Mouse (Mus musculus): ENCODE results near the gene Bco2. TPM values are rescaled to one million over a fixed set of nuclear protein-coding genes. Genes with fewer than 3 reads are reported as not detected.

Gene Bco2
- polyA plus RNA-seq, 1 experiment from 2014 or later, result 0.87 TPM

DNA sequence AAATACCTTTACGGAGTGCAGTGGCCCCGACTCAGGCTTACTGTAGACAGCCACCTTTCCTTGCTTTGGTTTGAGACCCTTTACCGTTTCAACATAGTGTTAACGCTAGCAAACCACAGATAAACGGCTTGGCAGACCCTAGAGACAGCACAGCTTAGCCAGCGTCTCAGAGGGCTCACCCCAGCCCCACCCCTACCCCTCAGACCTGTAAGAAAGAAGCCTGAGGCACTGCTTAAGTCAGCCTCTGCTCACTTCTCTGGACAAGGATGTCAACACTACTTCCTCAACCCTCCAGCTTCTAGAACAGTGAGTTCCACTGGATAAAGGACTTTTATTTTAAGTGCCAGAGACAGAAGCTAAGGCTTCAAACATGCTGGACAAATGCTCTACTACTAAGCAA, 58.4 kb downstream of the Bco2 start:
- Histone ChIP-seq H3K4me2 (ENCODE audit: low read depth, low read length) (no peak overlapping the region; the same call in 1 of the 2 replicates), H3K4me3 (ENCODE audit: low read depth, low read length) (no peak overlapping the region), H3K27ac (ENCODE audit: low read length) (no peak overlapping the region), H3K9me3 (replicated peaks; ENCODE audit: control insufficient read depth, low read length) (no peaks in the 10 kb centered on the region), H3K9ac (ENCODE audit: low read depth, low read length) (no peak overlapping the region), H3K4me1 (ENCODE audit: control insufficient read depth, low read depth, low read length) (peaks cover 5% of the 10 kb centered on the region), H3K27me3 (ENCODE audit: control insufficient read depth, insufficient read depth, low read depth, low read length) (no peaks in the 10 kb centered on the region), H3K36me3 (ENCODE audit: control insufficient read depth, insufficient read depth) (no peaks in the 10 kb centered on the region)
- ATAC-seq (ENCODE audit: low read depth), result no peak
- WGBS (ENCODE audit: insufficient replicate concordance), result 11% methylated on average over 6 of the region's 6 CpGs

DNA sequence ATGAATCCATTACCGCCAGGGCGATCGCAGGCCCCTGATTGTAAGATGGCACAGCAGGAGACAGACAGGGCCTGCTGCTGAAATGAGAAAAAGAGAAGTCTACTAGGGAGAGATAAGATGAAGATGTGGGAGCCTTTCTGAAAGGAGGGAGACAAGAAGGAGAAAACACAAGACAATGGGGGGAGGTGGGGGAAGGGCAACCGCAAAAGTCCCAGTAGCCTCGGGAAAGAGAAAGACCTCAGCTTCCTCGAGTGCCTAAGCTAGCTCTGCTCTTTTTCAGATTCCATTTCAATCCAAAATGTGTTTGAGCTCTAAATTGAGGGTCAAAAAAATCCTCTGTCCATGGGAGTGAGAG, 58.9 kb downstream of the Bco2 start:
- no peak for ATAC-seq (ENCODE audit: low read depth)

DNA sequence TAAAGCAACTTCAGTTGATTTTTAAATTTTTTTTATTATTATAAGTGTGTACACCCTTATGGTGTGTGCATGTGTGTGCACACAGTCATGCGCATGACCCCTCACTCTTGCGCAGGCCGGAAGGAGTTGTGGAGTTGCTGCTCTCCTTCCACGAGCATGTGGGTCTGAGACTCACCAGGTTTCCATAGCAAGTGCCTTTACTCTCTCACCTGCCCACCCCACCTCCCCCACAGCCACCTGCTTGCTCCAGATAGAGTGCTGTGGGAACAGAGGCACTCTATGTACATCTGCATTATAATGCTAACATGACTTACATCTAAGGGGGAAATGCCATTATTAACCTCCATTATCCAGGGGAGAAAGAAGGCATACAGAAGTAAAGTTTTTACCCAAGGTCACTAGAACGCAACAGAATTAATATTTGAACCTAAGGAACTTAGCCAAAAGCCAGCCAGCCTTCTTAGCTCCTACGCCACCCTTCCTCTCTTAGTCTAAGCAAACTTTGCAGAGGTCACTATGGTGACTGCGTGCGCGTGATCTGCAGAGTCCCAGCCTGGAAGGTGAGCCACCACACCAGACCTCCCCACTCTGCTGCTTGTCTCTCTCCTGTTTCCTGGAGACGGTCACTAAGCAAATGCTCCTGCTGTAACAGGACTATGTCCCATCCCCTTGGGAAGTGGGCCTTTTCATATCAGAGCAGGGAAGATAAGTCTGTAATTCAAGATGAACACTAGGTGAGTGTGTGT, 59.4 kb downstream of the Bco2 start:
- ATAC-seq (ENCODE audit: low read depth), result no peak
- no peaks in the 10 kb centered on the region for H3K36me3 ChIP-seq (ENCODE audit: control insufficient read depth, insufficient read depth)
- 54% methylated on average over 10 of the region's 10 CpGs for WGBS (ENCODE audit: insufficient replicate concordance)
- 0 out of 2 replicates have a peak overlapping the region, but pooled peaks have one; percentile 18 for H3K4me2 ChIP-seq (ENCODE audit: low read depth, low read length)
- H3K4me3 ChIP-seq (ENCODE audit: low read depth, low read length), result no peak overlapping the region
- H3K27ac ChIP-seq (ENCODE audit: low read length), result no peak overlapping the region
- peaks cover 5% of the 10 kb centered on the region for H3K4me1 ChIP-seq (ENCODE audit: control insufficient read depth, low read depth, low read length)
- H3K9me3 ChIP-seq (replicated peaks; ENCODE audit: control insufficient read depth, low read length), result no peaks in the 10 kb centered on the region
- H3K27me3 ChIP-seq (ENCODE audit: control insufficient read depth, insufficient read depth, low read depth, low read length), result no peaks in the 10 kb centered on the region
- no peak overlapping the region for H3K9ac ChIP-seq (ENCODE audit: low read depth, low read length)

More for the DNA sequence above, 58.9 kb downstream of the Bco2 start:
- Histone ChIP-seq H3K36me3 (ENCODE audit: control insufficient read depth, insufficient read depth) (no peaks in the 10 kb centered on the region), H3K9me3 (replicated peaks; ENCODE audit: control insufficient read depth, low read length) (no peaks in the 10 kb centered on the region), H3K4me1 (ENCODE audit: control insufficient read depth, low read depth, low read length) (peaks cover 5% of the 10 kb centered on the region), H3K27ac (ENCODE audit: low read length) (no peak overlapping the region), H3K4me3 (ENCODE audit: low read depth, low read length) (no peak overlapping the region), H3K27me3 (ENCODE audit: control insufficient read depth, insufficient read depth, low read depth, low read length) (no peaks in the 10 kb centered on the region), H3K4me2 (ENCODE audit: low read depth, low read length) (peak overlapping the region; percentile 18; the same call in 1 of the 2 replicates), H3K9ac (ENCODE audit: low read depth, low read length) (no peak overlapping the region)
- 13% methylated on average over 6 of the region's 6 CpGs for WGBS (ENCODE audit: insufficient replicate concordance)

DNA sequence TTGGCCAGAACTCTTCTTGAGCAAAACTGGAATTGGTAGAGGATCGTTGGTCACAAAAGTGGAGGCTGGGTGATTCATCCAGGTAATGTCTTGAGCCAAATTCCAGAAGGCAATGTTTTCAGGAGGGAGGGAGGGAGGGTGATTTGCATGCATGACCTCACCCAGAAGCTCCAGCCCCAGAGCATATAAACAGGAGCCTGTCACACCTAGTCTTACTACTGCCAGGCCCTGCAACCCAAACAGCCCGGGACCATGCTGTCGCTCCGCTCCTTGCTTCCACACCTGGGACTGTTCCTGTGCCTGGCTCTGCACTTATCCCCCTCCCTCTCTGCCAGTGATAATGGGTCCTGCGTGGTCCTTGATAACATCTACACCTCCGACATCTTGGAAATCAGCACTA, 60.7 kb downstream of the Bco2 start, which contains the start of gene Plet1:
Gene Plet1 (plus strand): TSS at position 215 of the 400 bp plus-strand sequence.
- Histone ChIP-seq H3K9me3 (replicated peaks; ENCODE audit: control insufficient read depth, low read length) (no peaks in the 10 kb centered on the region), H3K36me3 (ENCODE audit: control insufficient read depth, insufficient read depth) (no peaks in the 10 kb centered on the region), H3K4me3 (ENCODE audit: low read depth, low read length) (no peak within 1 kb of the TSS), H3K9ac (ENCODE audit: low read depth, low read length) (no peak within 1 kb of the TSS), H3K27me3 (ENCODE audit: control insufficient read depth, insufficient read depth, low read depth, low read length) (no peaks in the 10 kb centered on the region), H3K4me1 (ENCODE audit: control insufficient read depth, low read depth, low read length) (peaks cover 5% of the 10 kb centered on the region), H3K4me2 (ENCODE audit: low read depth, low read length) (no peak within 1 kb of the TSS), H3K27ac (ENCODE audit: low read length) (no peak within 1 kb of the TSS)
- no peak for ATAC-seq (ENCODE audit: low read depth)
- 63% methylated on average over 6 of the region's 6 CpGs for WGBS (ENCODE audit: insufficient replicate concordance)

DNA sequence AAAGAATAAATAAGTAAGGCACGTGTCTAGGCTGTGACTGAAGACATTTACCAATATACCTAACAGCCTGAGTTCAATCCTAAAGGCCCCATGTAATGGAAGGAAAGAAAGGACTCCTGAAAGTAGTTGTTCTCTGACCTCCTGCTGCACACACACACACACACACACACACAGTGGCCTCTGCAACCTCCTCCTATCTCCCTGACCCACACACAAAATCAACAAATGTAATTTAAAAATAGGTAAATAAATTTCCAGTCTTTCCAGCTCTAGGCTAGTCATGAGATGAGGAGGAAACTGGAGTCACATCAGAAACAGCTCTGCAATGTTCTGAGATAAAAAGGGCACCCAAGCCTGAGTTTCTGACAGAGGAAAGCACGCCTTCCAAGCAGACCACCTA, 61.2 kb downstream of the Bco2 start:
- 55% methylated on average over 2 of the region's 2 CpGs for WGBS (ENCODE audit: insufficient replicate concordance)
- ATAC-seq (ENCODE audit: low read depth), result no peak
- H3K4me3 ChIP-seq (ENCODE audit: low read depth, low read length), result no peak overlapping the region

DNA sequence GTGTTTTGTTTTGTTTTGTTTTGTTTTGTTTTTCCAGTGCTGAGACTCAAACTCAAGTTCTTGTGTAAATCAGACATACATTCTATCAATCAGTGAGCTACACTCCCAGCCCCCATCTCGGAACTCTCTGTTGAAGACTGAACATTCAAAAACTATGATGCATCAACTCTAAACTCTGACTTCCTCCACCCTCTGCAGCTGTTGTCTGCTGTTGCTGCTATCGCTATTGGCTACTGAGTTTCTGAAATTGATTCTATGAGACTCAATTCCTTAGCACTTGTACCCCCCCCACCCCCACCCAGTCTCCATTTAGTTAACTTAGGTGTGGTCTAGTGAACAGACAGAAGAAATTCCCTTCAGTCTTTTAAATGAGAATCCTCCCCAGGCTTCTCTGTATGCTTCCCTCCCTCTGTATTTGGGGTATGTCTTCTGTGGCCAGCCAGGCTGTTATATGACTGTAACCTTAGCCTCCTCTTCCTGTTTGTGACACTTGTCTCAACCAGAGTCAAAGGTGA, 63.4 kb downstream of the Bco2 start:
- WGBS (ENCODE audit: insufficient replicate concordance), result 50% methylated on average over 2 of the region's 2 CpGs
- Histone ChIP-seq H3K4me1 (ENCODE audit: control insufficient read depth, low read depth, low read length) (peaks cover 5% of the 10 kb centered on the region), H3K4me2 (ENCODE audit: low read depth, low read length) (no peak overlapping the region), H3K9me3 (replicated peaks; ENCODE audit: control insufficient read depth, low read length) (no peaks in the 10 kb centered on the region), H3K27me3 (ENCODE audit: control insufficient read depth, insufficient read depth, low read depth, low read length) (no peaks in the 10 kb centered on the region), H3K36me3 (ENCODE audit: control insufficient read depth, insufficient read depth) (no peaks in the 10 kb centered on the region), H3K27ac (ENCODE audit: low read length) (no peak overlapping the region), H3K4me3 (ENCODE audit: low read depth, low read length) (no peak overlapping the region), H3K9ac (ENCODE audit: low read depth, low read length) (no peak overlapping the region)
- no peak for ATAC-seq (ENCODE audit: low read depth)

More for the DNA sequence above, 61.2 kb downstream of the Bco2 start:
- Histone ChIP-seq H3K4me1 (ENCODE audit: control insufficient read depth, low read depth, low read length) (peaks cover 5% of the 10 kb centered on the region), H3K27me3 (ENCODE audit: control insufficient read depth, insufficient read depth, low read depth, low read length) (no peaks in the 10 kb centered on the region), H3K9ac (ENCODE audit: low read depth, low read length) (no peak overlapping the region), H3K27ac (ENCODE audit: low read length) (no peak overlapping the region), H3K4me2 (ENCODE audit: low read depth, low read length) (no peak overlapping the region), H3K36me3 (ENCODE audit: control insufficient read depth, insufficient read depth) (no peaks in the 10 kb centered on the region), H3K9me3 (replicated peaks; ENCODE audit: control insufficient read depth, low read length) (no peaks in the 10 kb centered on the region)

DNA sequence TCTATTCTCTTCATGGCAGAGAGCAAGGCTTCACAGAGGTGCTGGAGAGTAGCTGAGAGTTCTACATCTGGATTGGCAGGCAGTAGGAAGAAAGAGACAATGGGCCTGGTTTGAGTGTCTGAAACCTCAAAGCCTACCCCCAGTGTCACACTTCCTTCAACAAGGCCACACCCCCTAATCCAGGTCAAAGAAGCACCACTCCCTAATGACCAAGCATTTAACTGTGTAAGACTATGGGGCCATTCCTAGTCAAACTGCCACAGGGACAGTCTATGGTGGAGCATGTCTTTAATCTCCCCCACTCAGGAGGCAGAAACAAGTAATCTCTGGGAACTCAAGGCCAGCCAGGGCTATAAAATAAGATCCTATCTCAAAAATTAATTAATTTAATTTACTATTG, 64.1 kb downstream of the Bco2 start:
- peaks cover 2% of the 10 kb centered on the region for H3K4me1 ChIP-seq (ENCODE audit: control insufficient read depth, low read depth, low read length)
- H3K27me3 ChIP-seq (ENCODE audit: control insufficient read depth, insufficient read depth, low read depth, low read length), result no peaks in the 10 kb centered on the region
- no peak overlapping the region for H3K4me3 ChIP-seq (ENCODE audit: low read depth, low read length)
- no peak for ATAC-seq (ENCODE audit: low read depth)
- no peak overlapping the region for H3K9ac ChIP-seq (ENCODE audit: low read depth, low read length)
- H3K9me3 ChIP-seq (replicated peaks; ENCODE audit: control insufficient read depth, low read length), result no peaks in the 10 kb centered on the region
- no peak overlapping the region for H3K4me2 ChIP-seq (ENCODE audit: low read depth, low read length)
- H3K36me3 ChIP-seq (ENCODE audit: control insufficient read depth, insufficient read depth), result no peaks in the 10 kb centered on the region
- H3K27ac ChIP-seq (ENCODE audit: low read length), result no peak overlapping the region

DNA sequence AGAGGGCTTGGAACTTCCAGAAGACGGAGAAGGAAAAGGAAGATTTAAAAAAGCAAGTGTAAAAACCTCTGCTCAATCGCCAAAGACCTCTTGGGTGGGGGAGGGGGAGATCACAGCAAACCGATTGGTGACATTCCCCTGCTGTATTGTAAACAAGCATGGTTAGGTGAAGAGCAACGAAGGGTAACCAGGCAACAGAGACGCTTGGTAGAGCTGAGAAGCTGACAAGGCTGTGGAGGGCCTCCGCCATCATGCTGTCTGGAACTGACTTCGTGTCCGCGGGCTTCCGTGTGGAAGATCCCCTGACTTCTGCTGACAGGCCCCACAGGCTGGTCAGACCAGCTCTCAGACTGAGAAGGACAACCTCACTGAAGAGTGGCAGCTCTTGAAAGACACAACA, 69.5 kb downstream of the Bco2 start:
- Histone ChIP-seq H3K9ac (ENCODE audit: low read depth, low read length) (no peak overlapping the region), H3K4me1 (ENCODE audit: control insufficient read depth, low read depth, low read length) (no peaks in the 10 kb centered on the region), H3K9me3 (replicated peaks; ENCODE audit: control insufficient read depth, low read length) (no peaks in the 10 kb centered on the region), H3K27me3 (ENCODE audit: control insufficient read depth, insufficient read depth, low read depth, low read length) (no peaks in the 10 kb centered on the region), H3K4me3 (ENCODE audit: low read depth, low read length) (no peak overlapping the region), H3K27ac (ENCODE audit: low read length) (no peak overlapping the region), H3K36me3 (ENCODE audit: control insufficient read depth, insufficient read depth) (no peaks in the 10 kb centered on the region), H3K4me2 (ENCODE audit: low read depth, low read length) (peak overlapping the region; percentile 15; the same call in 1 of the 2 replicates)
- no peak for ATAC-seq (ENCODE audit: low read depth)
- WGBS (ENCODE audit: insufficient replicate concordance), result 20% methylated on average over 10 of the region's 10 CpGs

All from liver, embryonic 16.5 days (tissue).